Mouse (Mus musculus): Measurements from ENCODE around the gene Mgat4a.

- TF ChIP-seq CTCF (IDR thresholded peaks at IDR 0.05; ENCODE audit: low read depth, low read length) (no peak), POLR2A (IDR thresholded peaks at IDR 0.05; ENCODE audit: borderline replicate concordance, low read depth, low read length) (no peak)
Observed at GRCm38 (mm10) chr1:37428911-37429310, 111.9 kb downstream of the Mgat4a start.

All from bone marrow macrophage, adult 2 months (primary cell).